Comparison of ENCODE assay signal across 24 mouse cellular contexts in genomic region chr13:41100031-41100430, GRCm38 (mm10). TPM values are rescaled to one million over a fixed set of nuclear protein-coding genes. Genes with fewer than 3 reads are reported as not detected.
DNase-seq lines count a peak whose midpoint lies in the region; ATAC-seq lines count a peak whose summit lies in the region.
"Had no signal": no experiment of that assay in that cellular context is flagged by ENCODE, and none has a peak within 500 bp of the region (broad histone marks: within the 10 kb centered on the region; RNA-seq: fewer than 3 reads in every experiment).

No protein-coding gene starts in this region.

- ATAC-seq in heart, embryonic 11.5 days (replicated peaks; ENCODE audit: insufficient number of reproducible peaks, low FRiP score, low TSS enrichment), result no peak
- ATAC-seq: activated CD4-positive, CD25-positive, alpha-beta regulatory T cell, adult 4 months; CD4-positive, CD25-positive, alpha-beta regulatory T cell, adult 4 months; Patski had no signal

- WGBS in heart, embryonic 10.5 days, result 91% methylated on average over 2 of the region's 2 CpGs
- 79% methylated on average over 2 of the region's 2 CpGs for WGBS in heart, embryonic 11.5 days (ENCODE audit: insufficient replicate concordance)

- no peaks in the 10 kb centered on the region for H3K9me3 ChIP-seq in heart, embryonic 10.5 days
- no peaks in the 10 kb centered on the region for H3K9me3 ChIP-seq in heart, embryonic 11.5 days (replicated peaks; ENCODE audit: control insufficient read depth, low read length)
- H3K9me3 ChIP-seq: G1E had no signal

- H3K9ac ChIP-seq in heart, embryonic 11.5 days (ENCODE audit: low read depth, low read length), result no peak overlapping the region

- no peak overlapping the region for H3K27ac ChIP-seq in heart, embryonic 10.5 days
- no peak overlapping the region for H3K27ac ChIP-seq in heart, embryonic 11.5 days (ENCODE audit: low read depth, low read length)

- H3K36me3 ChIP-seq in heart, embryonic 10.5 days, result no peaks in the 10 kb centered on the region
- no peaks in the 10 kb centered on the region for H3K36me3 ChIP-seq in heart, embryonic 11.5 days (ENCODE audit: control insufficient read depth, insufficient read depth, low read length)
- H3K36me3 ChIP-seq: G1E had no signal

- H3K27me3 ChIP-seq in heart, embryonic 10.5 days (ENCODE audit: insufficient read depth, poor library complexity, severe bottlenecking), result no peaks in the 10 kb centered on the region
- no peaks in the 10 kb centered on the region; the same call in 1 of the 2 replicates for H3K27me3 ChIP-seq in heart, embryonic 11.5 days (ENCODE audit: control insufficient read depth, insufficient read depth, low read length)
- H3K27me3 ChIP-seq: CH12.LX had no signal

- peak; percentile 54 for DNase-seq in heart, adult 11 months
- DNase-seq in heart, adult 18-20 months, result no peak
- peak; percentile 68 for DNase-seq in heart, embryonic 10.5 days (ENCODE audit: low spot score)
- DNase-seq: adrenal gland, adult 2 months; adrenal gland, adult 8-10 months; adrenal gland, postnatal 10 days; adrenal gland, postnatal 14 days; adrenal gland, postnatal 25 days; adrenal gland, postnatal 36 days; B cell, adult 2 months; cerebellum, adult 11 months; cerebellum, adult 11-12 months; cerebellum, adult 18-20 months had no signal

- no peak overlapping the region for H3K4me2 ChIP-seq in heart, embryonic 11.5 days

- 0 out of 2 replicates have a peak, but pooled peaks cover 9% of the 10 kb centered on the region for H3K4me1 ChIP-seq in heart, embryonic 10.5 days
- 0 out of 2 replicates have a peak, but pooled peaks cover 4% of the 10 kb centered on the region for H3K4me1 ChIP-seq in heart, embryonic 11.5 days (ENCODE audit: control insufficient read depth, insufficient read depth, low read length)

- H3K4me3 ChIP-seq in heart, embryonic 10.5 days, result no peak overlapping the region
- no peak overlapping the region for H3K4me3 ChIP-seq in heart, embryonic 11.5 days (ENCODE audit: low read depth, low read length)

RNA-seq across cellular contexts. Expression of gene Gcm2, which starts 10.8 kb away (rescaled TPM):
- total RNA-seq in heart, adult 18-20 months (2021), result not detected
- polyA plus RNA-seq in heart, embryonic 10.5 days (2016; fragmentation: Nextera tagmentation; extraction: Ambion mirVana), result 0.06 and 0.09 TPM in 2 replicates
- not detected in 2 replicates for polyA plus RNA-seq in heart, embryonic 11.5 days (2014; fragmentation: Nextera tagmentation; extraction: Ambion mirVana)
- total RNA-seq: adrenal gland, adult 18-20 months; adrenal gland, adult 2 months; adrenal gland, adult 8-10 months; adrenal gland, postnatal 10 days; adrenal gland, postnatal 14 days; adrenal gland, postnatal 25 days; adrenal gland, postnatal 36 days; adrenal gland, postnatal 4 days; G1E; MEL had no signal
- polyA plus RNA-seq: adrenal gland, adult 2 months; brain, embryonic 14.5 days; C2C12; G1E; Patski had no signal

RNA-seq across cellular contexts. Expression of gene Sycp2l, which starts 14.1 kb away (rescaled TPM):
- not detected for total RNA-seq in heart, adult 18-20 months (2021)
- polyA plus RNA-seq in heart, embryonic 10.5 days (2016; fragmentation: Nextera tagmentation; extraction: Ambion mirVana), result not detected in 2 replicates
- polyA plus RNA-seq in heart, embryonic 11.5 days (2014; fragmentation: Nextera tagmentation; extraction: Ambion mirVana), result not detected in 2 replicates
- total RNA-seq: adrenal gland, adult 18-20 months; adrenal gland, adult 2 months; adrenal gland, adult 8-10 months; adrenal gland, postnatal 10 days; adrenal gland, postnatal 14 days; adrenal gland, postnatal 25 days; adrenal gland, postnatal 36 days; adrenal gland, postnatal 4 days; G1E; MEL had no signal
- polyA plus RNA-seq: adrenal gland, adult 2 months; brain, embryonic 14.5 days; C2C12; CD4-positive, CD25-positive, alpha-beta regulatory T cell, adult 4 months; G1E; Patski had no signal

RNA-seq across cellular contexts. Expression of gene Mak, which starts 20.5 kb away (rescaled TPM):
- total RNA-seq in heart, adult 18-20 months (2021), result under 1 TPM in 1 of 2 experiments, not detected in 1; 0.31 TPM
- 0.43 and 0.53 TPM in 2 replicates for polyA plus RNA-seq in heart, embryonic 10.5 days (2016; fragmentation: Nextera tagmentation; extraction: Ambion mirVana)
- polyA plus RNA-seq in heart, embryonic 11.5 days (2014; fragmentation: Nextera tagmentation; extraction: Ambion mirVana), result 0.17 and 0.30 TPM in 2 replicates
- total RNA-seq: adrenal gland, postnatal 14 days; adrenal gland, postnatal 25 days; adrenal gland, postnatal 36 days; CH12.LX; MEL had no signal
- polyA plus RNA-seq: C2C12, G1E had no signal

Comparison
In these comparisons a context has a peak if more than half of its experiments do, and no peak if none do; other contexts are left out.
1. DNase-seq: peak in heart, adult 11 months (single experiment) and heart, embryonic 10.5 days (single experiment); none in heart, adult 18-20 months (0 of 2).